Mouse (Mus musculus): Measurements from ENCODE around the gene Cpne1. TPM values are rescaled to one million over a fixed set of nuclear protein-coding genes. Genes with fewer than 3 reads are reported as not detected.

Gene Cpne1
- total RNA-seq, 2 experiments from 2014 or later = 25.8 to 26.8 TPM

DNA sequence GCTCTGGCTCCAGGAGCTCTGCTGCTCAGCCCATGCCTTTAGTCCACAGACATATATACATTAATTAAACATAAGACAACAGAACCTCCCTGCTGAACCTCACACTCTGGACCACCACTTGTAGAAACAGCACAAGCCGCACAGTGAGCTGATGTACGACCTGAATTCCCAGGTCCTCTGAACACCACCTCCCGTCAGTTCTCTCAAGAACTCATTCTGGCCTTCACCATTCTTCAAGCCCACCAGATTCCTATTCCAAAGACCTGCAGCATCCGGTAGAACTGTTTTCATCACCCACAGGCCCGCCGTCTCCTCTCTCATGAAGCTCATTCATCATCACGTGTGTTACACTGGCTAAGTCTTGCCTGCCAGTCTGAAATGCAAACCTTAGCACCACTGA lies 31.4 kb downstream of the Cpne1 start:
- no peak for DNase-seq (ENCODE audit: low spot score in 2 of 2)

DNA sequence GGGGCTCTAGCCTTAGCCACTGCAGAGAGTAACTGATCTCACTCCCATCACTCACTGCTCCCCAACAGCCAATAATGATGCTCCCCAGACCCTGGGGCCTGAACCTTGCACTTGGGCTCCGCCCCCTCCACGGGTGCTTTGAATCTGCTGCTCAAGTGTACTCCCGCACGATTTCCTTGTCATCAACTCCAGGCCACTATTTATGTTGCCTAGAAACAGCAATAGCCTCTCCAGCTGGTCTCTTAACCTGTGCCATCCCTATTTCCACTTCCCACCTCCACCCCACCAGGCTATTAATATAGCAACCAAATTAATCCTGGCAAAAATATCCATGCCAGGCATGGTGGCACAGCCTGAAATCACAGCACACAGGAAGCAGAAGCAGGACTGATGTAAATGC lies 32.1 kb downstream of the Cpne1 start:
- DNase-seq (ENCODE audit: low spot score in 2 of 2) = no peak

- DNase-seq (ENCODE audit: low spot score in 2 of 2) = no peak
Observed at GRCm38 (mm10) chr2:156079183-156079560, 32.6 kb downstream of the Cpne1 start.

DNA sequence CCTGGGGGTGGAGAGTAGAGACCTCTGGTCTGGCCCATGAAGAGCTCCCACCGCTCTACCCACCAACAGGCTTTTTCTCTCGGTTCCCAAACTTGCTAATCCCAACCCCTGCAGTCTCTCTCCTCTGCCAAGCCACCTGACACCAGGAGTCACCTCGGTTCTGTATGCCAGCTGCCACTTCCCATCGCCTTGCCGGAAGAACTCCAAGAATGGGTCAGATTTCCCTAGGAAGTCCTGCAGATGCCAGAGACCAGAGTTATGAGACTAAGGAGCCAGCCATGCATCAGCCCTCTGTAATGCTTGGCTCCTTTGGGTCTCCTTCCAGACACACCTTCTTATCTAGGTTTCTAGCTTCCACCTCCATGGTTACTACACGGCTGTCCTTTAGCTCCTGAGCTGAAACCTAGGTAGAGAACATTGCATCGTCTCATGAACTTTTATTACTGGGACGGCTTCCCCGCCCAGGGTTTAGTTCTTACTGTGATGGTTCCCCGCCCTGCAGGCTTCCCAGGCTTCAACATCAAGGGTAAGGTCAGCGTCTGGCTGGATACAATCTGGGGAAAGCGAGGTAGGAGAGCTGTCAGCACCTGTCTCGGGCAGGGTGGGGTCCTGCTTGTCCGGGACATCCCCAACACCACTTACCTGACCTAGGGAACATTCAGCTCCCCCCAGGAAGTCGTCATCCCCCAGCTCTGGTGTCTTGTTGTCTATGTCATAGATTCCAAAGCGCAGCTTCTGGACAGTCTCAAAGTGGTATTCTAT lies 33.2 kb downstream of the Cpne1 start:
- no peak for DNase-seq (ENCODE audit: low spot score in 2 of 2)

GRCm38 (mm10) chr2:156077461-156077860 lies 34.3 kb downstream of the Cpne1 start:
- DNase-seq (ENCODE audit: low spot score in 2 of 2) = no peak

DNA sequence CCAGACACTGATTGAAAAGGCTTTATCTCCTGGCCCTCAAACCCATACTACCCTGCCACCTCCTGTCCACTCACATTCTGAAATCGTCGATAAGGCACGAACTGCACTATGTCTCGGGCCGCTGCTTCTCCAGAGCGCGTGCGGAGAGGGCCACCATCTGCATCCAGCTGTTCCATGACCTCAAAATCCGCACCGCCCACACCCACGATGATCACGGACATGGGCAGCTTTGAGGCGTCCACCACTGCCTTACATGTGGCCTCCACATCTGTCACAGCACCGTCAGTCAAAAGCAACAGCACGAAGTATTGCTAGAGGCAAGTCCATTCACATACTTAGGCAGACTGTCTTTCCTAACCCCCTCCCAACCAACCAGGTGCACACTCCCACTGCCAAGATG lies 38.0 kb downstream of the Cpne1 start:
- no peak for DNase-seq (ENCODE audit: low spot score in 2 of 2)

DNA sequence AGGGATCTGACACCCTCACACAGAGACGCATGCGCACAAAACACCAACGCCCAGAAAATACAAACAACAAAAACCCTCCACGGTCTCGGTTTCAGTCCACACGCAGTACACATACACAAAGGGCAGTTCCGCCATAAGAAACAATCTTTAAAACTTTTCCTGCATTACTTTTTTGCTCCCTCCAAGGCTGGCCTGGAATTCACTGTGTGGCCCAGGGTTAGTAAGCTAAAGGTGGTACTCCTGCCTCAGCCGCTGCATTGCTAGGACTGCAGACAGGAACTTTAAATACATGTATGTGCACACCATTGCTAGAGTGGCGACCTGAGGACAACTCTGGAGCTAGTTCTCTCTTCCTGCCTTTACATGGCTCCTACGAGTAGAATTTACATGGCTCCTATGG lies 40.5 kb downstream of the Cpne1 start:
- DNase-seq (ENCODE audit: low spot score in 2 of 2) = no peak

DNA sequence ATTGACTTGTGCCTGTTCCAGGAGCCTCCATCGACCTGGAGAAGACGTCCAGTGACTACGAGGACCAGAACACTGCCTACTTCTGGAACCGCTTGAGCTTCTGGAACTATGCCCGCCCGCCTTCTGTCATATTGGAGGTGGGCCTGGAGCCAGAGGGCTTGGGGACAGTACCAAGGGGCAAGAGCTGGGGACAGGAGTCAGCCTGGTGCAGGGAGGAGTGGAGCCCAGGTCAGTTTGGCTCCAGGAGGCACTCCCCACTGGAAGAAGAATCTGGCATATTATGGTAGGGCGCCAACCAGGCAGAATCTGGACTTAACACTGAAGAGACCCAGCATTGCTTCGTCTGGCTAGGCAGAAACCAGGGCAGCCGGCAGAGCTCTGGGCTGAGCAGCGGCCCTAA lies 43.8 kb downstream of the Cpne1 start:
- DNase-seq (ENCODE audit: low spot score in 2 of 2) = no peak

DNA sequence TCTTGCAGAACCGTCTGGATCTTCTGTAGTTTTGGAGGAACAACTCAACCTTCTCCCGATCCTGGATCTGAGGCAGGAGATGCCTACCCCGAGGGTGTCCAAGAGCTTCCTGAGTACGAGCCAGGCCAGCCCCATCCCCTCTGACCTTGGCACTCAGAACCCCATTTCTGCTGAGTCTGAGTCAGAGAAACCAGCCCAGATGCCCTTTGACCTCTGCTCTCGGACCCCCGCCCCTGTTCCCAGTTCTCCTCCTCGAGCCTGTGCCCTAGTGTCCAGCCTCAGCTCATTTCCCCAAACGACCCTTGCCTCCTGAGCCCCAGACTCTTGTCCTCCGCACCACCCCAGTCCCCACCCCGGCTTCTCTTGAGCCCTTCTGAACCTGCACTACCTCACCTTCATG lies 45.6 kb downstream of the Cpne1 start:
- no peak for DNase-seq (ENCODE audit: low spot score in 2 of 2)

DNA sequence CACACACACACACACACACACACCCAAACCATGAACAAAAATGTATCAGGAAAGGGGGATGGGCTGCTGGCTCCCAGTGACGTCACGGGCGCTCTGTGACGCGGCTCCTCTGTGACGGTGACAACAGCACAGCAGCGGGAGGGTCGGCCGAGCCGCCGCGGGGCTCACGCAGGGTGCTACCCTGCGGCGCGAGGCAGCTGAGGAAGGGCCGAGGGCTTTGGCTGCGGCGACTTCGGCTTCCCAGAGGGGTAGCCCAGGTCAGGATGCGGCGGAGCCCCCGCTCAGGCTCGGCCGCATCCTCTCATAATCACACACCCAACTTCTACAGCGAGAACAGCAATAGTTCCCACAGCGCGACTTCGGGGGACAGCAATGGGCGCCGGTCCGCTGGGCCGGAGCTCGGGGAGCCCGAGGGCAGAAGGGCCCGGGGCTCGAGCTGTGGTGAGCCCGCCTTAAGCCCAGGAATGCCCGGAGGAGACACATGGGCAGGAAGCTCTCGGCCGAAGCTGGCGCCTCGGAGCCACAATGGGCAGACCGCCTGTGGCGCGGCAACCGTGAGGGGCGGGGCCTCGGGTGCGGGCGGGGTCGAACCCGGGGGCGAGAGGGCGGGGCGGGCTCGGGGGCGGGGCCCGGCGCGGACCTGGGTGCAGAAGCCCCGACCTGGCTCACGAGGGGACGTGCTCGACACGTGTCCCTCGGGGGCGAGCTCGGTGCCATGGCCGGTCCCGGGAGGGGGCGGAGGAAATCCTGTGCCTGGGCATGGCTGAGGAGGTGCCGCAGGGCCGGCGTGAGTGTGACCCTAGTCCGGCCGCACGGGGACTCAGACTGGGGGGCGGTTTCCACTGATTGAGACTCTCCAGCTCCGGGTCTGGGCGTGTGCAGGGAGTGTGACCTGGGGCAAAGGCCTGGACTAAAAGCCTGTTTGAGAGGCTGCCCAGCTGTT lies 46.4 kb downstream of the Cpne1 start, which contains the start of gene Spag4:
Spag4 (plus strand) TSS at position 77 of the 943 bp plus-strand sequence.
- peak; percentile 55 to 61 for DNase-seq (ENCODE audit: low spot score in 2 of 2)

DNA sequence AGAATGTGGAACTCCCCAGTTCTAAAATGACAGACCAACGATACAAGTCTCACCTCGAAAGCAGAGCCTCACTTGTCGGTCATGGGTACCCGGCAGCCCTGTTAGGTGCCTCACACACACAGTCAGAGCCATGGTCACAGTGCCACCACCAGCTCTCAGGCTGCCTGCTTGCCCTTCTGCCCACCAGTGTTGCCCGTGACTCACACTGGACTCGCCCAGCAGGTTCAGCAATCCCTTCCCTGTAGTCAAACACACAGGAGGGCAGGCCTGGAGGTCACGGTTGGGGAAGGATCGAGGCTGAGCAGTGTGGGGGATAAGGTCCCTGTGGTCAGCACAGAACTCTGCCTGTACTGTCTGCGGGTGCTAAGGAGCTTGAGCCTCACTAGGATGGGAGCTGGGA lies 58.9 kb downstream of the Cpne1 start, which contains the start of gene Fer1l4:
Fer1l4 (minus strand) TSS at position 132 of the 400 bp plus-strand sequence.
- no peak for DNase-seq (ENCODE audit: low spot score in 2 of 2)

- no peak for DNase-seq (ENCODE audit: low spot score in 2 of 2)
Observed at GRCm38 (mm10) chr2:156047929-156048328, 63.8 kb downstream of the Cpne1 start.

- DNase-seq (ENCODE audit: low spot score in 2 of 2) = no peak
Observed at GRCm38 (mm10) chr2:156042903-156043302, 68.9 kb downstream of the Cpne1 start.

GRCm38 (mm10) chr2:156039390-156039789 lies 72.4 kb downstream of the Cpne1 start:
- DNase-seq (ENCODE audit: low spot score in 2 of 2) = no peak

GRCm38 (mm10) chr2:156025482-156025881 lies 86.3 kb downstream of the Cpne1 start:
- DNase-seq (ENCODE audit: low spot score in 2 of 2) = no peak

Other genes with a start within 250 kb of the Cpne1 start
- 10 to 100 TPM; 58.4 to 70.1 TPM for gene Uqcc1, start 181.7 kb downstream of the Cpne1 start, total RNA-seq (2021)
- gene Gm15557, start 171.2 kb downstream of the Cpne1 start, total RNA-seq (2021) = not detected
- under 1 TPM; 0.43 to 0.69 TPM for gene Gdf5, start 166.6 kb downstream of the Cpne1 start, total RNA-seq (2021)
- gene Cep250, start 155.5 kb downstream of the Cpne1 start, total RNA-seq (2021) = 10 to 100 TPM; 18.0 to 19.3 TPM
- 1 to 10 TPM in 1 of 2 experiments, under 1 TPM in 1; 0.93 to 1.5 TPM for gene 6430550D23Rik, start 104.0 kb downstream of the Cpne1 start, total RNA-seq (2021)
- 100 to 1,000 TPM; 186 to 201 TPM for gene Ergic3, start 103.9 kb downstream of the Cpne1 start, total RNA-seq (2021)
- not detected for gene Fer1l4, start 59.0 kb downstream of the Cpne1 start, total RNA-seq (2021)
- 1 to 10 TPM; 3.7 TPM for gene Spag4, start 46.8 kb downstream of the Cpne1 start, total RNA-seq (2021)
- 10 to 100 TPM; 29.8 to 30.5 TPM for gene Rbm12, start within 50 bp of the Cpne1 start, total RNA-seq (2021)
- 10 to 100 TPM; 20.0 to 20.9 TPM for gene Gm28036, start 15.1 kb upstream of the Cpne1 start, total RNA-seq (2021)
- 100 to 1,000 TPM; 210 to 215 TPM for gene Romo1, start 32.1 kb upstream of the Cpne1 start, total RNA-seq (2021)
- 10 to 100 TPM; 42.0 to 44.1 TPM for gene Nfs1, start 32.2 kb upstream of the Cpne1 start, total RNA-seq (2021)
- 100 to 1,000 TPM; 293 to 339 TPM for gene Rbm39, start 68.3 kb upstream of the Cpne1 start, total RNA-seq (2021)
- gene Phf20, start 84.5 kb upstream of the Cpne1 start, total RNA-seq (2021) = 10 to 100 TPM; 76.5 to 77.4 TPM
- 1 to 10 TPM; 4.4 to 6.4 TPM for gene Cnbd2, start 200.3 kb upstream of the Cpne1 start, total RNA-seq (2021)
- 100 to 1,000 TPM; 106 to 113 TPM for gene Scand1, start 200.7 kb upstream of the Cpne1 start, total RNA-seq (2021)

All from layer of hippocampus, postnatal 14 days (tissue).